Mouse (Mus musculus): ENCODE measurements around the gene Tctex1d1. TPM values are rescaled to one million over a fixed set of nuclear protein-coding genes. Genes with fewer than 3 reads are reported as not detected.

Gene Tctex1d1
- 0.22 TPM in 1 of 2 replicates, not detected in the other for polyA plus RNA-seq (2014; fragmentation: Nextera tagmentation; extraction: Ambion mirVana)

GRCm38 (mm10) chr4:102978440-102978839 lies at the start of gene Tctex1d1:
TSS of gene Tctex1d1 (plus strand) at chr4:102978606.
- Histone ChIP-seq H3K27me3 (ENCODE audit: control insufficient read depth, insufficient read depth, low read length) (peaks cover 3% of the 10 kb centered on the region), H3K9ac (ENCODE audit: low read length) (no peak within 1 kb of the TSS), H3K4me2 (peak within 1 kb of the TSS; percentile 57), H3K9me3 (ENCODE audit: control insufficient read depth, low read length) (no peaks in the 10 kb centered on the region), H3K27ac (ENCODE audit: low read depth, low read length) (no peak within 1 kb of the TSS), H3K36me3 (ENCODE audit: control insufficient read depth, insufficient read depth, low read length) (no peaks in the 10 kb centered on the region), H3K4me1 (ENCODE audit: control insufficient read depth, insufficient read depth, low read length) (peaks cover 14% of the 10 kb centered on the region), H3K4me3 (ENCODE audit: low read depth, low read length) (peak within 1 kb of the TSS; percentile 20)
- WGBS: 2% methylated on average over 13 of the region's 13 CpGs
- DNase-seq (ENCODE audit: low spot score, missing footprints) (peak; percentile 92), ATAC-seq (ENCODE audit: low FRiP score) (peak; percentile 62)

GRCm38 (mm10) chr4:102929491-102929890 lies 48.9 kb upstream of the Tctex1d1 start:
- no peak for ATAC-seq (ENCODE audit: low FRiP score)
- Histone ChIP-seq H3K36me3 (ENCODE audit: control insufficient read depth, insufficient read depth, low read length) (no peaks in the 10 kb centered on the region), H3K4me3 (ENCODE audit: low read depth, low read length) (no peak overlapping the region), H3K27me3 (ENCODE audit: control insufficient read depth, insufficient read depth, low read length) (no peaks in the 10 kb centered on the region), H3K9ac (ENCODE audit: low read length) (no peak overlapping the region), H3K27ac (ENCODE audit: low read depth, low read length) (no peak overlapping the region), H3K9me3 (ENCODE audit: control insufficient read depth, low read length) (no peaks in the 10 kb centered on the region), H3K4me2 (no peak overlapping the region), H3K4me1 (ENCODE audit: control insufficient read depth, insufficient read depth, low read length) (no peaks in the 10 kb centered on the region)
- 59% methylated on average over 3 of the region's 4 CpGs for WGBS
- no peak for DNase-seq (ENCODE audit: low spot score, missing footprints)

- ATAC-seq (ENCODE audit: low FRiP score) (no peak), DNase-seq (ENCODE audit: low spot score, missing footprints) (no peak)
- 87% methylated on average over 7 of the region's 7 CpGs for WGBS
- Histone ChIP-seq H3K9ac (ENCODE audit: low read length) (no peak overlapping the region), H3K27me3 (ENCODE audit: control insufficient read depth, insufficient read depth, low read length) (no peaks in the 10 kb centered on the region), H3K4me3 (ENCODE audit: low read depth, low read length) (no peak overlapping the region), H3K4me2 (no peak overlapping the region), H3K9me3 (ENCODE audit: control insufficient read depth, low read length) (no peaks in the 10 kb centered on the region), H3K36me3 (ENCODE audit: control insufficient read depth, insufficient read depth, low read length) (no peaks in the 10 kb centered on the region), H3K27ac (ENCODE audit: low read depth, low read length) (no peak overlapping the region), H3K4me1 (ENCODE audit: control insufficient read depth, insufficient read depth, low read length) (no peaks in the 10 kb centered on the region)
These were observed 47.7 kb upstream of the Tctex1d1 start for GRCm38 (mm10) chr4:102930679-102931078.

- Histone ChIP-seq H3K9me3 (ENCODE audit: control insufficient read depth, low read length) (no peaks in the 10 kb centered on the region), H3K27me3 (ENCODE audit: control insufficient read depth, insufficient read depth, low read length) (no peaks in the 10 kb centered on the region), H3K4me2 (no peak overlapping the region), H3K27ac (ENCODE audit: low read depth, low read length) (no peak overlapping the region), H3K4me1 (ENCODE audit: control insufficient read depth, insufficient read depth, low read length) (no peaks in the 10 kb centered on the region), H3K4me3 (ENCODE audit: low read depth, low read length) (no peak overlapping the region), H3K36me3 (ENCODE audit: control insufficient read depth, insufficient read depth, low read length) (no peaks in the 10 kb centered on the region), H3K9ac (ENCODE audit: low read length) (no peak overlapping the region)
- 76% methylated on average over 3 of the region's 3 CpGs for WGBS
- DNase-seq (ENCODE audit: low spot score, missing footprints) (no peak), ATAC-seq (ENCODE audit: low FRiP score) (no peak)
These were observed 38.1 kb upstream of the Tctex1d1 start for GRCm38 (mm10) chr4:102940266-102940665.

- H3K27me3 ChIP-seq (ENCODE audit: control insufficient read depth, insufficient read depth, low read length): no peaks in the 10 kb centered on the region
- no peak overlapping the region for H3K9ac ChIP-seq (ENCODE audit: low read length)
- no peak overlapping the region for H3K4me3 ChIP-seq (ENCODE audit: low read depth, low read length)
- no peak overlapping the region for H3K27ac ChIP-seq (ENCODE audit: low read depth, low read length)
- no peak overlapping the region for H3K4me2 ChIP-seq
- no peaks in the 10 kb centered on the region for H3K9me3 ChIP-seq (ENCODE audit: control insufficient read depth, low read length)
- ATAC-seq (ENCODE audit: low FRiP score) (no peak), DNase-seq (ENCODE audit: low spot score, missing footprints) (no peak)
- no peaks in the 10 kb centered on the region for H3K36me3 ChIP-seq (ENCODE audit: control insufficient read depth, insufficient read depth, low read length)
- WGBS: 85% methylated on average over 4 of the region's 4 CpGs
- H3K4me1 ChIP-seq (ENCODE audit: control insufficient read depth, insufficient read depth, low read length): no peaks in the 10 kb centered on the region
These were observed 37.7 kb upstream of the Tctex1d1 start for GRCm38 (mm10) chr4:102940738-102941137.

GRCm38 (mm10) chr4:102944325-102944724 lies 34.1 kb upstream of the Tctex1d1 start:
- Histone ChIP-seq H3K27ac (ENCODE audit: low read depth, low read length) (no peak overlapping the region), H3K4me3 (ENCODE audit: low read depth, low read length) (no peak overlapping the region), H3K27me3 (ENCODE audit: control insufficient read depth, insufficient read depth, low read length) (no peaks in the 10 kb centered on the region), H3K9ac (ENCODE audit: low read length) (no peak overlapping the region), H3K4me1 (ENCODE audit: control insufficient read depth, insufficient read depth, low read length) (no peaks in the 10 kb centered on the region), H3K9me3 (ENCODE audit: control insufficient read depth, low read length) (no peaks in the 10 kb centered on the region), H3K4me2 (no peak overlapping the region), H3K36me3 (ENCODE audit: control insufficient read depth, insufficient read depth, low read length) (no peaks in the 10 kb centered on the region)
- WGBS: 81% methylated on average over 6 of the region's 6 CpGs
- ATAC-seq (ENCODE audit: low FRiP score) (no peak), DNase-seq (ENCODE audit: low spot score, missing footprints) (no peak)

GRCm38 (mm10) chr4:102952476-102952875 lies 25.9 kb upstream of the Tctex1d1 start:
- Histone ChIP-seq H3K4me3 (ENCODE audit: low read depth, low read length) (no peak overlapping the region), H3K4me1 (ENCODE audit: control insufficient read depth, insufficient read depth, low read length) (no peaks in the 10 kb centered on the region), H3K36me3 (ENCODE audit: control insufficient read depth, insufficient read depth, low read length) (no peaks in the 10 kb centered on the region), H3K27ac (ENCODE audit: low read depth, low read length) (no peak overlapping the region), H3K9me3 (ENCODE audit: control insufficient read depth, low read length) (no peaks in the 10 kb centered on the region), H3K27me3 (ENCODE audit: control insufficient read depth, insufficient read depth, low read length) (no peaks in the 10 kb centered on the region), H3K9ac (ENCODE audit: low read length) (no peak overlapping the region), H3K4me2 (no peak overlapping the region)
- no peak for ATAC-seq (ENCODE audit: low FRiP score)
- no peak for DNase-seq (ENCODE audit: low spot score, missing footprints)
- 80% methylated on average over 2 of the region's 2 CpGs for WGBS

GRCm38 (mm10) chr4:102955294-102955956 lies 23.0 kb upstream of the Tctex1d1 start:
- no peaks in the 10 kb centered on the region for H3K9me3 ChIP-seq (ENCODE audit: control insufficient read depth, low read length)
- H3K4me1 ChIP-seq (ENCODE audit: control insufficient read depth, insufficient read depth, low read length): no peaks in the 10 kb centered on the region
- no peaks in the 10 kb centered on the region for H3K27me3 ChIP-seq (ENCODE audit: control insufficient read depth, insufficient read depth, low read length)
- DNase-seq (ENCODE audit: low spot score, missing footprints) (no peak), ATAC-seq (ENCODE audit: low FRiP score) (no peak)
- WGBS: 77% methylated on average over 17 of the region's 17 CpGs
- H3K36me3 ChIP-seq (ENCODE audit: control insufficient read depth, insufficient read depth, low read length): no peaks in the 10 kb centered on the region
- no peak overlapping the region for H3K4me2 ChIP-seq
- no peak overlapping the region for H3K27ac ChIP-seq (ENCODE audit: low read depth, low read length)
- H3K4me3 ChIP-seq (ENCODE audit: low read depth, low read length): no peak overlapping the region
- H3K9ac ChIP-seq (ENCODE audit: low read length): no peak overlapping the region

- no peak overlapping the region for H3K27ac ChIP-seq (ENCODE audit: low read depth, low read length)
These were observed 19.0 kb upstream of the Tctex1d1 start for GRCm38 (mm10) chr4:102959409-102959808.

More at GRCm38 (mm10) chr4:102959409-102959808, 19.0 kb upstream of the Tctex1d1 start:
- 82% methylated on average over 5 of the region's 5 CpGs for WGBS
- ATAC-seq (ENCODE audit: low FRiP score) (no peak), DNase-seq (ENCODE audit: low spot score, missing footprints) (no peak)
- Histone ChIP-seq H3K4me1 (ENCODE audit: control insufficient read depth, insufficient read depth, low read length) (no peaks in the 10 kb centered on the region), H3K27me3 (ENCODE audit: control insufficient read depth, insufficient read depth, low read length) (no peaks in the 10 kb centered on the region), H3K9me3 (ENCODE audit: control insufficient read depth, low read length) (no peaks in the 10 kb centered on the region), H3K9ac (ENCODE audit: low read length) (no peak overlapping the region), H3K4me3 (ENCODE audit: low read depth, low read length) (no peak overlapping the region), H3K4me2 (no peak overlapping the region), H3K36me3 (ENCODE audit: control insufficient read depth, insufficient read depth, low read length) (no peaks in the 10 kb centered on the region)

All from midbrain, embryonic 11.5 days (tissue).